Mouse (Mus musculus): ENCODE results near the gene Lzts2.

The Lzts2 gene

DNA sequence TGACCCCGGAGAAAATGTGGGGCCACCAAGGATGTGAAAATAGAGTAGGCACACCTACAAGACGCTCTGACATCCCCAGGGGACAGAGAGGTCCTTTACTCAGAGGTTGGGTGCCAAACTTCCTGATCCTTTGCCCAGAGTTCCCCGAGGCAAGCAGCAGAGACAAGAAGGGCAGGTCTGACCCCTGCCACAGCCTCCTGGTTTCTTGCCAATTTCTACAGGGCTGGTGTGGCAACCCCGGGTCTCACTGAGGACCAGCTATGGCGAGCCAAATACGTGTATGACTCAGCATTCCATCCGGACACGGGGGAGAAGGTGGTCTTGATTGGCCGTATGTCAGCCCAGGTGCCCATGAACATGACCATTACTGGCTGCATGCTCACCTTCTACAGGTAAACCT lies 35.3 kb downstream of the Lzts2 start:
- DNase-seq (ENCODE audit: low spot score) = no peak

DNA sequence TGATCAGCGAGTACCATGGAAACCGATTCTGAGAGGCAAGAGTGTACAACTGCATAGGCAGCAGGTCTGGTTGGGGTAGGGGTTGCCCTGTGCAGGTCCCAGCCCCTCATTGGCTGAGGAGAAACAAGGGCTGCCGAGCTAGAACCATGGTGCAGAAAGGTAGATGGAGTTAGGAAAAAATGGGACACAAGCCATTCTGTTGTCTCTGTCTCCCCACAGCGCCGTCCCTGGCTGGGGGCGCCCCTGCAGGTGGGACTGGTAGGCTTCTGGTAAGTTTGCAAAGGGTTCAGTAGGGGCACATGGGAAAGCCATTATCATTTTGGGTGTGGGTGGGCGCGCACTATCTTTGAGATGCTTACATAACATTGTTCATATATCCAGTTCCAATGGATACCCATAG lies 39.2 kb downstream of the Lzts2 start:
- no peak for DNase-seq (ENCODE audit: low spot score)

DNA sequence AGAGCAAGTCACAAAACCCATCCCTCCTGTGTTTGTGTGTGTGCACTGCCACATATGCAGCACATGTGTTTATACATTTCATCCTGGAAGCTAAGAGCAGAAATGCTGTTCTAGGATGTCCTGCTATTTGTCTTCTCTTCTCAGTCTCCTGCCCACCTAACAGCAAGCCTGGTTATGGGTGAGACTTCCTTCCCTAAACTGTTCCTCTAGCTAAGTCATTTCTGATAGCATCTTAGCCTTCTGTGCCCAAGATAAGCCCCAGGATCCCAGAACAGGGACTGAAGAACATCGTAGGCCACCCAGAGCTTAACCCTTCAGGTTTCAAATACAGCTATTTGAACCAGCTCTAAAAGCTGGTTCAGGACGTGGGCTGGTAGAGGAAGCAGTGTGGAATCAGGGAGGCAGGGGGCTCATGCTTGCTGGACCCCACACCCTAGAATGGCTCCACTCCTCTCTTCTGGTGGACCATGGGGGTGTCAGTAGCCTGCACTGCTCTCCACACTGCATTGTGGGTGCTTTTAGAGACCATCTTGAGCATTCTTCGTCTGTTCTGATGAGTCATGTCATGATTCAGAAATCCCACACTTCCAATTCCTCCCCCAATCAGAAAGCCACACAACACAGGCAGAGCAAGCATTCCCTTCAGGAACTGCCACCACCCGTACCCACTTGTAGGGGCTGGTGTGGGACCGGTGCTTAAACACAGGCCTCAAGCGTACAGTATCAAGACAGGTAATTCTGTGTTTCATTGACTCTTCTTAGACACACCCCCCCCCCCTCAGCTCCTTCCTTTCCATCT lies 40.9 kb downstream of the Lzts2 start:
- no peak for DNase-seq (ENCODE audit: low spot score)

DNA sequence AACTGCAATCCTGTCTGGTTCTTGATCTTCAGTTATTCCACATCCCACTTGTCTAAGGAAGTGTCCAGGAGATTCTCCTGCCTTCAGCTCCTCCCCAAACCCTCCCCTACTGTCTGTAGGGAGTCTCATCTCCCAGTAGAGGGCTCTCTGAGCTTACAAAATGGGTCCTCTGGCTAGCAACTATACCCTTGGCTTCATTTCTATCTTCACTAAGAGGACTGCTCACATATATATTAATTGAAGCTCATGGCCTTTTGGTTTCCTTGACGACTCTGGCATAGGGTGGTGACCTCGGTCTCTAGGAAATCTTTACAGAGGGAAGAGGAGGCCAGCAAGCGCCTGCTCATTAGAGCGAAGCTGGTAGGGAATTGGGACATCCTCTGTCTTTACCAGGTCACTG lies 42.1 kb downstream of the Lzts2 start:
- DNase-seq (ENCODE audit: low spot score) = peak; percentile 41

DNA sequence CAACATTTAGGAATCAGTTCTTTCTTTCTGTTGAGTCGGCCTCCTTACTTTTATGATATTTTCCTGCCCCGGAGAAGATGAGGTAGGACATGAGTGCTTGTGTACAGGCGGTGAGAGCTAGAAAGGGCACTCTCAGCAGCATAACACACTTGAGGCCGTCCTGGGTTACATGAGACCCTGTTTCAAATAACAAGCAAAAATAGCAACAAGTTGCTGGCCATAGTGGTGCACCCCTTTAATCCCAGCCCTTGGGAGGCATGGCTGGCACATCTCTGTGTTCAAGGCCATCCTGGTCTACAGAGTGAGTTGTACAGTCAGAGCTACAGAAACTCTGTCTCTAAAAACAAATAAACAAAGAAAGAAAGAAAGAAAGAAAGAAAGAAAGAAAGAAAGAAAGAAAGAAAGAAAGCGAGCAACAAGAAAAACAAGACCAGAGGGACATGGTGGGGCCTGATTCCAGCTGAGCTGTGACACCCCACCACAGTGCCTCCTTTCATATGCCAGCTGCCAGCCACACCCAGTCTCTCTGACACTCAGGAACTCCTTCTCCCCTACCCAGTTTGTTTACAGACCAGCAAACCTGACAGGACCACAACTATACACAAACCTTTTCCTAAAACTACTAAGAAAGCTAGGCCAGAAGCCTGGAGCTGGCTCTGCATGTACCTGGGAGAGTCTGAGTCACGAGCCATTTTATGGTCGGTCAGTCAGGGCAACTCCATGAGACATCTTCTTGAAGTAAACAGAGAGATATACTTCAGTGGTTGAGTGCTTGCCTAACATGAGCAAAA lies 42.9 kb downstream of the Lzts2 start:
- no peak for DNase-seq (ENCODE audit: low spot score)

DNA sequence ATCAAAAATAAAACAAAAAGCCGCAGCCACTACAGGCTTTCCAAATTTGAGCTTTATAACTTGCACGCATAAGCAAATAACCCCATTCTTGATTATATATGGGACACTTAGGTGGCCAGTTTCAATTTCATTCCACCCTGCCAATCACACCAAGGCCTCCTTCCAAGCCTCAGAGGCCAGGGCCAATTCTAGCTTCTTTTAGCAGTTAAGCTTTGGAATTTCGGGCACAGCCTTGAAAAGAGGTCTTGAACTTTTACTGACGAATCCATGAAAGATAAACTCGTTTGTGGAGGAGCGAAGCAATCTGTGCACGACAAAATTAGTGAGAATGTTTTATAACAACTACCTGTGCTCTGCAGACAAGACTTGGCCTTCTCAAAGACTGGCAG lies 43.5 kb downstream of the Lzts2 start:
- no peak for DNase-seq (ENCODE audit: low spot score)

DNA sequence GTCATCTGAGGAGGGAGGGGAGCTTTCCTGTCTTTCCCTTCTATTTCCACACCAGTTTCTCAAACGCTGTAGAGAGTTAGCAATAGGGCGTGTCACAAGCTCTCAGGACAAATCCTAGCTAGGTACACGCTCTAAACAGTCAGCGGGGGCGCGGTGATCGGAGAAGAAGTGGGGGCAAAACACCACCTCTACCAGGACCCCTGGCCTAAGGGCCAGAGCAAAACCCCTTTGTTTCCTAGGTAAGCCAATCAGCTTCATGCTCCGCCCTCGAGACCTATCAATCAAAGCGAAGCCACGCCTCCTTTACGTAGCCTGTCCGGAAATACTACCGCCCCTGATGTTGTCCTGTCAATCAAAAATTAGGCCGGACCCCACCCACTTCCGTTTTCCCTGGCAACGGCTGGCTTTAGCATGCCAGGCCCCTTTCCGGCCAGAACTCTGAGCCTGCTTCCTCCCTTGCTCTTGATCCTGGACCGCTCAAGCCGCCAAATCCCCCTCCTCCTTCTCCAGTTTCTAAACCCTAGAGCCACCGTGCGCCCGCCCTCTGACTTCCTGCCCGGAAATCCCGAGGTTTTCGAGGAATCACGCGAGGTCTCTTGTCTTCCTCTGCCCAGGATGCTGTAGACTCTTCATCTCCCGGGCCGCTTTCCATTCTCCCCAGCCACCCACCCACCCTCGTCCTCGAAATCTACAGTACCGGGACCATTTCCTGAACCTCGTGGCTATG lies 44.1 kb downstream of the Lzts2 start:
- peak; percentile 90 for DNase-seq (ENCODE audit: low spot score)

DNA sequence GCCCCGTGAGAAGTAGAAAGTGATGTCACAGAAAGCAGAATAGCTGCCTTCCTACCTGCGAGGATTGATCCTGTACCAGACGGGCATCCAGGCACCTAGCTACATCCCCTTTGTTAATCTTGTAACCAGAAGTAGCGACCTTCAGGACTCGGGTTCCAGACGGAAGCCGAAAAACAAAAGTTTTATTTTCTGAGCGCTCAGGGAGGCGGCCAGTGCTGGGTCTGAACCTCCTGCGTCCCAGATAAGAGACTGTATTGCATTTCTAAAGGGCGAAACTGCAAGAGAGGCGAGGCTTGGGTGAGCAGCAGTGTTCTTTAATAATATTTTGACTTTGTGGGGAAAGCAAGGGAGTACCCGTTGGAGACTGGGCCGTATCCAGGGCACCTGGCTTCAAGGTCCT lies 44.6 kb downstream of the Lzts2 start:
- no peak for DNase-seq (ENCODE audit: low spot score)

DNA sequence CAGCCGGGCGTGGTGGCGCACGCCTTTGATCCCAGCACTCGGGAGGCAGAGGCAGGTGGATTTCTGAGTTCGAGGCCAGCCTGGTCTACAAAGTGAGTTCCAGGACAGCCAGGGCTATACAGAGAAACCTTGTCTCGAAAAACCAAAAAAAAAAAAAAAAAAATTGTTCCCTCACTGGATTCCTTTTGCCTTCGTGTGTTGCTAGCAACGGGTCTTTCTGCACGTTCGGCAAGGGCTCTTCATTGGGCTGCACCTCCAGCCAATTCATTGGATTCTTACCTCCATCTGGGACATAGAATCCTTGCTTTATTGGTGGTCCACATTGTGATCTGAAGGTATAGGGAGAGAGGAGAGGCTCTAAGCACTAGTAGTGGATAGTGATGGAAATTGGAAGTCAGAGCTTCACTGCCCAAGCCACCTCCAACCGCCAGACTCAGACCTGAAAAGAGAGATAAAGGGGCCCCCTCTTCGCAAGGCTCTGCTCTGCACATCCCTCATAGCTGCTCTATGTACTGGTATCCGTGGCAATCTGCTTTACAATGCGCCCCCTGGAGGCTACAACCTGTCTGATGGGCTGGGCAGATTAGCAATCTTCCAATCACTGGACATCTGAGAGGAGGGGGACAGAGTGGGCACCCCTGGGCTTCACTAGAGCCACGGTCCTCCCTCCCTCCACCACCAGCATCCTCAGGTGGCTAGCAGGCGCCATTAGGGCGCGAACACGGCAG lies 49.5 kb downstream of the Lzts2 start:
- no peak for DNase-seq (ENCODE audit: low spot score)

DNA sequence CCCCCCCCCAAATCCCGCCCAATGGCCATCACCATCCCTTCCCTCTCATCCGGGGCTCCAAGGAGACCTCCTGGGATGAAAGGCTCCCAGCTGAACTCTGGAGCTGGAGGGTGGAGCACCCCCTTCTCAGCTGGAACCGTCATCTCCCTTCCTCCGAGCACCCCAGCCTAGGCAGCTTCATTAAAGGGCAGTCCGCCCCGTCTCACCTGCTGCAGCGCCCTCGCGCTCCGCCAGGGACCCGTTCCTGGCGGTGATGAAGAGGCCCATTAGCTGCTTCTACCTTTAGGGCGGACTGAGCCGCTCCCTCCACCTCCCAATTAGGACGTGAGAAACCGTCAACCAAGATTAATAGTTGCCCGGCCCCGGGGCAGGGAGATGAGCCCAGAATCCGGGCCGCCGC lies 51.0 kb downstream of the Lzts2 start:
- no peak for DNase-seq (ENCODE audit: low spot score)

DNA sequence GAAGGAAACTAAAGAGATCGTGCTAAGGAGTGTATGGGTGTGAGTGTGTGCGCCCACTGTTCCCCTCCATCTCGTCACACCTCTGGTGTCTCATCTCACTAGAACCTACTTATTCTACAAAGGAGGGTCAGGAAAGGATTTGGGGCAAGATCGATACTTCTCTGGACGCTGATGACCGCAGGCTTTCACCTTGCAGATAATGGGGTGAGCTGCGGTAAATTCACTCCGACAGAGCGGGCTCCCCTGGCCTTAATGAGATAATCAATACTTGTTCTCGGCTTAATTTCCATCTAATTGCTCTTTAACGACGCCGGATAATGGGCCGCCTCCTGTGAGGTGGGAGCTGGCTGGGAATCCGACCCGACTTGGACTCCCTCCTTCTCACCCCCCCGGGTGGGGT lies 53.0 kb downstream of the Lzts2 start:
- no peak for DNase-seq (ENCODE audit: low spot score)

DNA sequence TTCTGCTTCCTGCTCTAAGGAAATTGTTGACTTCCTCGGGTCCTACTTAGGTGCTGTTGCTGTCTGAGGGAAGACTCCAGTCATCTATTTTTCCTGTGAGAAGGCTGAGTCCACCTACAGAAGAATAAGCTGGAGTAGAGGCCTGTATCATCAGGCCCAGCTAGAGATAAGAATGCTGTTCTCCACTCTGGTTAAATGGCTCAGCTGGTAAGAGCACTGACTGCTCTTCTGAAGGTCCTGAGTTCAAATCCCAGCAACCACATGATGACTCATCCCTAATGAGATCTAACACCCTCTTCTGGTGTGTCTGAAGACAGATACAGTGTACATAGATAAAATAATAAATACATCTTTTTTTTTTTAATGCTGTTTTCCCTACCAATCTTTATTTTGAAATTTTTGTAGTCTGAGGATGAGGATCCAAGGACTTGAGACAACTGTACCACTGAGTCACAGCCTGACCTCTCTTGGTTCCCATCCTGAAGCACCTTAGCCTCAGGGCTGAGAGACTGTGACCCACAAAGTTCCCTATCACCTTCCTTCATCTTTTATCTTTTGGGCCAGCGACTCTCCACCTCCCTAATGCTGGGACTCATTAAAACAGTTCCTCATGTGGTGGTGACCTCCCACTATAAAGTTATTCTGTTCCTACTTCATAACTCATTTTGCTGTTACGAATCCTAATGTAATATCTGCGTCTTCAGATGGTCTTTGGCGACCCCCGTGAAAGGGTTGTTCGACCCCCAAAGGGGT lies 53.7 kb downstream of the Lzts2 start:
- no peak for DNase-seq (ENCODE audit: low spot score)

DNA sequence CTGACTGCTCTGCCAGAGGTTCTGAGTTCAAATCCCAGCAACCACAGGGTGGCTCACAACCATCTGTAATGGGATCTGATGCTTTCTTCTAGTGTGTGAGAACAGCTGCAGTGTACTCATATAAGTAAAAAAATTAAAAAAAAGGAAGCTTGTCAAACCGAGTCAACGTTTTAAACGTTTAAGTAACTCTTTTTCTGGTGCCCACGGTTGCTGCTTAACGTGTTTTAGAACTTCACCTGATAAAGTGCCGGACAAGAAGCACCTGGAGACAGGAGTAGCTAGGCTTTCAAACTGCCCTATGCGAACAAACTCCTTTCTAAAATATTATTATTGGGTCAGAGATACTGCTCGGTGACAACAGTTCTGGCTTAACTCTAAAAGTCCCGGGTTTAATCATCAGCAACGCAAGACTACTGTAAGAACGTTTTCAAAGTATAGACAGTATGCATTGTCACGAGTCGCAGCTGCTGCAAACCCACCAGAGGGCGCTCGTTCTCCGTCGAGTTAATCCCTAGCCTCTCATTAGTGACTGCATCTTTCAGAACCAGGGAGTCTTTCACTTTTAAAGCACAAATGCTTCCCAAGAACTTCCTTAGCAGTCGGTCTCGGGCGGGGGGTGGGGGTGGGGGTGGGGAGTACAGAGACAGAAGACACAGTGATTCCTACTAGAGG lies 59.8 kb downstream of the Lzts2 start:
- DNase-seq (ENCODE audit: low spot score) = peak; percentile 82

DNA sequence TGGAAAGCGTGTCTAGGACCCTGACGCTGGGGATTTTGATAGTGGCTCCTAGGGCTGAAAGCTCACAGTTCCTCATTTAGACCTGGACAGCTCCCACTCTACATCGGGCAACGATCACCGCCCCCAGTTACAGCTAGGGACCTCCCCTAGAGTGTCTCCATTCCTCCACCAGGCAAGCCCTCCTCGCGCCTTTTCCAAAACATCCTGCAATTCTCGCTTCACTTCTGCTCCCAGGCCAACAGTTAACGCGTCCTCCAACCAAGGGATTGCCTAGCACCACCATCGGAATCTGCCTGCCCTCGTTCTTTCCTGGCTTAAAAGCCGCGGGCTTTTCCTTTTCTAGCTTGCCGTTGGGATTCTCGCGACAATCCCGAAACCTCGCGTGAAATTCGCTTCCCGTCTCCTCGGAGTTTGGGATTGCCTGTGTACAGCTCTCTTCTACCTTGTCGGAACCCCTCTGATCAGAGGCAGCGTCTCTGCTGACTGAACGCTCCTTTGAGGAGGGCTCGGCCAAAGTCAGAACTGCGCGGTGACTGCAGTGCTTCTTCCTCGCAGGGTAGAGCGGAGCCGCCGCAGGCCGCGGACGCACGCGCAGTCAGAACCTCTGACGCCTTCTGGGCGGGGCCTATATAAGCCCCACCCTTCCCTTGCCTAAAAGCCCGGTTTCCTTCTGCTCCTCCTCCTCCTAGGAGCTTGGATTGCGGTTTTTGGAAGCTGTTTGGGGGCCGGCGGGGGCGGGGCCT lies 60.5 kb downstream of the Lzts2 start, which contains the start of gene Kazald1:
Kazald1 (plus strand) TSS at position 662 of the 743 bp plus-strand sequence.
- DNase-seq (ENCODE audit: low spot score) = peak; percentile 93

DNA sequence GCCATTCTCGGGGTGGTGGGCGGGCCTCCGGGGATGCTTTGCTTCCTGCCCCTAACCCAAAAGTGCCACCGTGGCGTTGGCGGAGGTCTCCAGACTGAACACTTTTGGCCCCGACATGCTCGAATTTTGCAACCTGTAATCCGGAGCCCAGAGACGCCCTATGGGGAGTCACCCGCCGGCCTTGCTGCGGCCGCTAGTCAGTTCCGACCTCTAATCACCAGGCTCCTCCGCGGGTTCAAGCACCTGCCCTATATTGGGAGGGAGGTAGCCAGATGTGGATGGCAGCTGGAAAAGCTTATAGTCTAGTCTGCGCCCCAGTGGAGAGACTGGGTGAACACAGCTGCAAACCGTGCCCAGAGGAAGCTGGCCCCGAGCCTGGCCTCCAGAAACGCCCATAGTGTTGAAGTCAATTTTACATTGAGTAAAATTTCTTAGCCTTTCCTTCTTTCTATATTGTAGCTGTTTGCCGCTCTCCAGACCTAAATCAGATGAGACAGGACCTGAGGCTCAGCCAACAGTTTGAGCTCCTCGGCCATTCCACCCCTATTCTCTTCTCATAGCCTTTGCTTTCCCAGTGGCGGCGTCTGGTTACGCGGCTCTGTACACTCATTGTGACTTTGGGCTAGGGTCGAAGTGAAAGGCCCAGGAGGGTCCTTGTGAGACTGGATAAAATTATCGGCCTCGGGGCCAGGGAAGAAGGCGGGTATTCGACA lies 61.3 kb downstream of the Lzts2 start:
- no peak for DNase-seq (ENCODE audit: low spot score)

DNA sequence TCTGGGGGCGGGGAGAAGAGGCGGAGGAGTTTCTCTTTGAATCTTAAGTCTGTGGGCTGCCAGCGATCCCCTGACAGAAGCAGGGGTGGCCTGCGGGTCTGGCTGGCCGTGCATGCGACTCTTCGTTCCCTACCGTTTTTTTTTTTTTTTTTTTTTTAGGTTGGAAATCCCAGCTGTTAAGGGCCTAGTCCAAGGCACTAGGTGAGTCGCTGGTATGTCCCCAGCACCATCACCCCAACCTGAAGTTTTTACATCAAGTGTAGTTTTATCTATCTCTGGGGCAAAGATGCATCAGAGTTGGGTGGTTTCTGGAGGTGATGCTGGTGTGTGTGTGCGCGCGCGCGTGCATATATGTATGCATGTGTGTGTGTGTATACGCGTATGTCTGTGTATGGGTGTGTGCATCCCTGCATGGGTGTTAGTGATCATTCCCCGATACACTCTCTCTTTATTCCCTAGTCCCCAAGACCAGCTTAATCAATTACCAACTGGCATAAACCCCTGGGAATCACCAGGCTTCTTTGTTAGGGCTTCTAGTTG lies 61.9 kb downstream of the Lzts2 start:
- no peak for DNase-seq (ENCODE audit: low spot score)

Measured in ovary, postnatal 14 days (tissue).